Comparison of ENCODE assay signal across 26 mouse cellular contexts in the genomic region with DNA sequence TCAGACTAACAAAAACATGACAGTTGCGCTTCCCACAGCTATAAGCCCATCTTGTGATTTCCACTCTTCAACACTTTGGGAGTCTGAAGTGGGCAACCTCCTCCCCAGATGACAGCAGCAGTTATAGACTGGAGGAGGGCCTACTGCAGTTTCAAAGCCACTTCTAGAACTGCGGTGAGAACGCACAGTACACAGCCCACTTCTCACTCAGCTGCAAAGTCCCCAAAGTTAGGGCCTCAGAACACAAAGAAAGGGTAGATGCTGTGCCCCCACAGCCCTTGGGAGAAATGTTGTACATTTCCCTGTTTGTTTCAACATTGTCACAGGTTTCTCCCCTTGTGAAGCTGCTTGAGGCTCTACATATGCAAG. TPM values are rescaled to one million over a fixed set of nuclear protein-coding genes. Genes with fewer than 3 reads are reported as not detected.
A peak's percentile ranks its signal among the peaks of the same experiment; 100 is the strongest.
DNase-seq lines count a peak whose midpoint lies in the region; ATAC-seq lines count a peak whose summit lies in the region.
"Had no signal": no experiment of that assay in that cellular context is flagged by ENCODE, and none has a peak within 500 bp of the region (broad histone marks: within the 10 kb centered on the region; RNA-seq: fewer than 3 reads in every experiment).

No protein-coding gene starts in this region.

- no peaks in the 10 kb centered on the region for H3K36me3 ChIP-seq in liver, embryonic 12.5 days
- H3K36me3 ChIP-seq in liver, embryonic 11.5 days (ENCODE audit: control insufficient read depth, insufficient read depth, low read length): no peaks in the 10 kb centered on the region
- H3K36me3 ChIP-seq in intestine, embryonic 15.5 days: no peaks in the 10 kb centered on the region
- H3K36me3 ChIP-seq: embryonic facial prominence, embryonic 12.5 days; heart, embryonic 15.5 days; hindbrain, embryonic 12.5 days; limb, embryonic 12.5 days; midbrain, embryonic 13.5 days had no signal

- H3K27ac ChIP-seq in liver, embryonic 12.5 days: peak overlapping the region; percentile 33; the same call in 1 of the 2 replicates
- H3K27ac ChIP-seq in liver, embryonic 11.5 days (ENCODE audit: low read depth, low read length): no peak overlapping the region
- no peak overlapping the region for H3K27ac ChIP-seq in intestine, embryonic 15.5 days
- H3K27ac ChIP-seq: embryonic facial prominence, embryonic 12.5 days; gastrocnemius, adult 2 months; heart, embryonic 15.5 days; hindbrain, embryonic 12.5 days; left cerebral cortex, adult 2 months; limb, embryonic 12.5 days; midbrain, embryonic 13.5 days had no signal

- no peaks in the 10 kb centered on the region for H3K27me3 ChIP-seq in liver, embryonic 12.5 days (replicated peaks)
- no peaks in the 10 kb centered on the region for H3K27me3 ChIP-seq in liver, embryonic 11.5 days (replicated peaks; ENCODE audit: control insufficient read depth, insufficient read depth, low read length)
- H3K27me3 ChIP-seq in intestine, embryonic 15.5 days (replicated peaks): no peaks in the 10 kb centered on the region
- H3K27me3 ChIP-seq: embryonic facial prominence, embryonic 12.5 days; heart, embryonic 15.5 days; hindbrain, embryonic 12.5 days; limb, embryonic 12.5 days; midbrain, embryonic 13.5 days had no signal

- H3K9ac ChIP-seq in liver, embryonic 12.5 days: no peak overlapping the region
- H3K9ac ChIP-seq in liver, embryonic 11.5 days (ENCODE audit: low read depth, low read length): no peak overlapping the region
- no peak overlapping the region for H3K9ac ChIP-seq in intestine, embryonic 15.5 days
- H3K9ac ChIP-seq: embryonic facial prominence, embryonic 12.5 days; heart, embryonic 15.5 days; hindbrain, embryonic 12.5 days; limb, embryonic 12.5 days; lung, embryonic 14.5 days; midbrain, embryonic 13.5 days had no signal

- no peak overlapping the region for H3K4me2 ChIP-seq in liver, embryonic 12.5 days
- H3K4me2 ChIP-seq in liver, embryonic 11.5 days: no peak overlapping the region
- no peak overlapping the region for H3K4me2 ChIP-seq in intestine, embryonic 15.5 days (replicated peaks)
- H3K4me2 ChIP-seq: embryonic facial prominence, embryonic 12.5 days; heart, embryonic 15.5 days; hindbrain, embryonic 12.5 days; limb, embryonic 12.5 days; lung, embryonic 14.5 days; midbrain, embryonic 13.5 days had no signal

- no peaks in the 10 kb centered on the region for H3K9me3 ChIP-seq in liver, embryonic 12.5 days (replicated peaks)
- H3K9me3 ChIP-seq in liver, embryonic 11.5 days (ENCODE audit: control insufficient read depth, low read length): no peaks in the 10 kb centered on the region
- no peaks in the 10 kb centered on the region for H3K9me3 ChIP-seq in intestine, embryonic 15.5 days
- H3K9me3 ChIP-seq: embryonic facial prominence, embryonic 12.5 days; heart, embryonic 15.5 days; hindbrain, embryonic 12.5 days; limb, embryonic 12.5 days; midbrain, embryonic 13.5 days had no signal

- H3K4me1 ChIP-seq in liver, embryonic 12.5 days: no peaks in the 10 kb centered on the region
- no peaks in the 10 kb centered on the region for H3K4me1 ChIP-seq in liver, embryonic 11.5 days (replicated peaks; ENCODE audit: control insufficient read depth, insufficient read depth, low read length)
- H3K4me1 ChIP-seq in intestine, embryonic 15.5 days (replicated peaks): no peaks in the 10 kb centered on the region
- H3K4me1 ChIP-seq: embryonic facial prominence, embryonic 12.5 days; heart, embryonic 15.5 days; hindbrain, embryonic 12.5 days; limb, embryonic 12.5 days; midbrain, embryonic 13.5 days had no signal

- WGBS in liver, embryonic 12.5 days (ENCODE audit: insufficient replicate concordance): 56% methylated on average over 3 of the region's 3 CpGs
- WGBS in liver, embryonic 11.5 days: 85% methylated on average over 3 of the region's 3 CpGs
- 87% methylated on average over 3 of the region's 3 CpGs for WGBS in intestine, embryonic 15.5 days

- no peak for DNase-seq in liver, embryonic 11.5 days (ENCODE audit: low spot score)
- DNase-seq in naive thymus-derived CD4-positive, alpha-beta T cell, adult 2 months (ENCODE audit: low read depth): peak; percentile 41
- no peak for DNase-seq in adrenal gland, adult (ENCODE audit: inconsistent age in 2 of 2, low spot score in 1 of 2)
- no peak for DNase-seq in ovary, postnatal 36 days (ENCODE audit: low spot score)
- DNase-seq: cerebellum, adult 8-10 months; gastrocnemius, adult 2 months; heart, adult 11 months; lung, embryonic 14.5 days; lung, postnatal 4 days; right cerebral cortex, adult 18-20 months had no signal

- H3K4me3 ChIP-seq in liver, embryonic 12.5 days: no peak overlapping the region
- H3K4me3 ChIP-seq in liver, embryonic 11.5 days (ENCODE audit: low read depth, low read length): no peak overlapping the region
- H3K4me3 ChIP-seq in intestine, embryonic 15.5 days (replicated peaks): no peak overlapping the region
- H3K4me3 ChIP-seq: embryonic facial prominence, embryonic 12.5 days; gastrocnemius, adult 2 months; heart, embryonic 15.5 days; hindbrain, embryonic 12.5 days; left cerebral cortex, adult 2 months; limb, embryonic 12.5 days; midbrain, embryonic 13.5 days had no signal

- ATAC-seq in liver, embryonic 12.5 days: no peak
- no peak for ATAC-seq in liver, embryonic 11.5 days (replicated peaks; ENCODE audit: low FRiP score)
- peak; percentile 15; the same call in 1 of the 2 replicates for ATAC-seq in granulocyte monocyte progenitor cell, adult 5-6 weeks (replicated peaks; ENCODE audit: poor library complexity, severe bottlenecking)
- no peak for ATAC-seq in intestine, embryonic 15.5 days
- ATAC-seq: midbrain, embryonic 13.5 days had no signal

RNA-seq across cellular contexts. Expression of a gene that starts 16.9 kb away (rescaled TPM):
- polyA plus RNA-seq in liver, embryonic 12.5 days (2016; fragmentation: Nextera tagmentation; extraction: Ambion mirVana): 59.1 and 61.0 TPM in 2 replicates
- polyA plus RNA-seq in liver, embryonic 11.5 days (2014; fragmentation: Nextera tagmentation; extraction: Ambion mirVana): 105 and 120 TPM in 2 replicates
- 108 and 128 TPM in 2 replicates for total RNA-seq in granulocyte monocyte progenitor cell, adult 5-6 weeks (2014; fragmentation: Nextera tagmentation)
- 51.0 and 56.0 TPM in 2 replicates for total RNA-seq in granulocyte monocyte progenitor cell, adult 5-6 weeks (2017)
- polyA plus RNA-seq in intestine, embryonic 15.5 days (2015; fragmentation: Nextera tagmentation; extraction: Ambion mirVana): 1.5 and 1.7 TPM in 2 replicates

RNA-seq across cellular contexts. Expression of a gene that starts 40.3 kb away (rescaled TPM):
- not detected in 2 replicates for polyA plus RNA-seq in liver, embryonic 12.5 days (2016; fragmentation: Nextera tagmentation; extraction: Ambion mirVana)
- polyA plus RNA-seq in liver, embryonic 11.5 days (2014; fragmentation: Nextera tagmentation; extraction: Ambion mirVana): not detected in 2 replicates
- not detected in 2 replicates for total RNA-seq in granulocyte monocyte progenitor cell, adult 5-6 weeks (2014; fragmentation: Nextera tagmentation)
- total RNA-seq in granulocyte monocyte progenitor cell, adult 5-6 weeks (2017): not detected in 2 replicates
- polyA plus RNA-seq in intestine, embryonic 15.5 days (2015; fragmentation: Nextera tagmentation; extraction: Ambion mirVana): not detected in 2 replicates
- total RNA-seq: adrenal gland, adult 18-20 months; common myeloid progenitor, adult 5-6 weeks; ES-E14; gastrocnemius, adult 2 months; left cerebral cortex, adult 2 months had no signal
- polyA plus RNA-seq: embryonic facial prominence, embryonic 12.5 days; heart, embryonic 15.5 days; hindbrain, embryonic 12.5 days; intestine, embryonic 14.5 days; kidney, embryonic 14.5 days; large intestine, adult 2 months; limb, embryonic 12.5 days; lung, embryonic 14.5 days; midbrain, embryonic 13.5 days; stomach, embryonic 16.5 days had no signal

Comparison
In these comparisons a context has a peak if more than half of its experiments do, and no peak if none do; other contexts are left out.
1. RNA of a gene that starts 16.9 kb away (polyA plus RNA-seq): 105 to 120 TPM in liver, embryonic 11.5 days and 59.1 to 61.0 TPM in liver, embryonic 12.5 days; 1.5 to 1.7 TPM in intestine, embryonic 15.5 days; every median in the first group is over 10 times any median in the second.